Mouse (Mus musculus) spleen, adult 12 weeks (tissue): ENCODE results near the gene Ppm1n.
A peak's percentile ranks its signal among the peaks of the same experiment; 100 is the strongest.

Experiments
- DNase-seq: peaks from one replicate; pipeline ENCODE4 v3.0.0; 2022; ENCODE audit warnings: low spot score

Gene Ppm1n

GRCm38 (mm10) chr7:19307739-19308453 lies 28.0 kb upstream of the Ppm1n start:
- no peak for DNase-seq

GRCm38 (mm10) chr7:19306819-19307738 lies 27.2 kb upstream of the Ppm1n start:
- no peak for DNase-seq

GRCm38 (mm10) chr7:19305796-19306765 lies 26.2 kb upstream of the Ppm1n start:
- DNase-seq = no peak

DNA sequence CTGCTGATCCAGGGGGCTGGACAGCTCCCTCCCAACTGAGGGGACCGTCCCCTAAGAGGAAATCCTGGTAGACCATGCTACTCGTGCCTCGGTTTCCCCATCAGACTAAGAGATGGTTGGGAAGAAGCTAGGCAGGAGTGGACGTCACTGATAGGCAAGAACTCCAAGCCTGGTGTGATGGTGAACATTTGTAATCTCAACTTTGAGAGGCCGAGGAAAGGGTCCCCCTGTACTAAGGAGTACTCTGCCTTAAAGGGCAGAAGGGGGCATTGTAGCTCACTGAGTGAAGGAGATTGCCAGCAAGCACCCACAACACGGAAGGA lies 25.5 kb upstream of the Ppm1n start:
- DNase-seq = no peak

GRCm38 (mm10) chr7:19304501-19305412 lies 24.9 kb upstream of the Ppm1n start:
- no peak for DNase-seq

GRCm38 (mm10) chr7:19303770-19304169 lies 23.9 kb upstream of the Ppm1n start:
- DNase-seq = peak; percentile 65

- no peak for DNase-seq
These were observed 23.1 kb upstream of the Ppm1n start for GRCm38 (mm10) chr7:19303046-19303305.

DNA sequence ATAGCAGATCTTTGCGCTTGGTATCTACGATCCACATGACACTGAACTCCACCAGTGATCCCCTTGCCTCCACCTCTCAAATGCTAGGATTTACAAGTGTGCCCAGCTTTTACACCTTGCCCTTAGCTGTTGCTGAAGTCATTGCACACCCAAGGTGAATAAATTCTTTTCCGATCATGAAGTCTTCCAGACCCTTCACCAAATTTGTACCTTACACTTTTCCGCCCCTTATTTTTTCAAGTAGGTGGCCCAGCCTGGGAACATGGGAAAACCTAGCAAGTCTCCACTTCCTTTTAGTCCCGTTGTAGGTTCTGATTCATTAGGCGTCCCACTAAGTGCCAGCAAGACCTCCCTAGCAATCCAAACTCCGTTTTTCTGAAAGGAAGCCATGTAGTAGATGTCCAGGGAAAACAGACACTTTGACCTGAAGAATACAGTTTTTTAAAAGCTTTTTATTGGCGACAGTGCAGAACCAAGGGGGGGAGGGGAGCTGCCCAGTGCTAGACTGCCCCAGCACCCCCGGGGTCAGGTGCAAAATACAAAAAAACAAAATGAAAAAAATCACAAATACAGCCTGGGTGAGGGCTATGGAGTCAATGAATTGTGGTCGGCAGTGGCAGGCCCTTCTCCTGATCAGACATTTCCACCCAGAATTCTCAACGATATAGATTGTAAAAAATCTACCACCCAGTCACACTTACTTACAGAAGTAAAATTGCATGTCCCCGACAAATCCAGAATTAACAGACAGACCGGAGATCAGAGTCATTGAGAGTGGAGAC lies 22.6 kb upstream of the Ppm1n start:
- no peak for DNase-seq

- DNase-seq = no peak
These were observed 21.8 kb upstream of the Ppm1n start for GRCm38 (mm10) chr7:19301461-19302263.

- DNase-seq = peak; percentile 58
These were observed 20.9 kb upstream of the Ppm1n start for GRCm38 (mm10) chr7:19300501-19301421.

GRCm38 (mm10) chr7:19299194-19299593 lies 19.3 kb upstream of the Ppm1n start:
- no peak for DNase-seq

DNA sequence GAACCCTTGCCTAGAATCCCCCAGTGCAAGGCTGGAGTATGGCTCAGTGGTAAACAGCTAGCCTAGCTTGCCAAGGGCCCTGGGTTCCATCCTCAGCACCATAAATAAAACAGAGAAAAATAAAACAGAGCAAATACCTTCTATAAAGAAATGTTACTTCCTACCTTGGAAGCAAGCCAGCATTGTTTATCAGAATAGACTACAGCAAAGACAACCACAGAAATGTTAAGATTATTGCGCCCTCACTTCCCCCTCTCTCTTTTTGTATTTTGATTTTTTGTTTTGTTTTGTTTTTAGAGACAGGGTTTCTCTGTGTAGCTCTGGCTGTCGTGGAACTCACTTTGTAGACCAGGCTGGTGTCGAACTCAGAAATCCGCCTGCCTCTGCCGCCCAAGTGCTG lies 17.9 kb upstream of the Ppm1n start:
- no peak for DNase-seq

DNA sequence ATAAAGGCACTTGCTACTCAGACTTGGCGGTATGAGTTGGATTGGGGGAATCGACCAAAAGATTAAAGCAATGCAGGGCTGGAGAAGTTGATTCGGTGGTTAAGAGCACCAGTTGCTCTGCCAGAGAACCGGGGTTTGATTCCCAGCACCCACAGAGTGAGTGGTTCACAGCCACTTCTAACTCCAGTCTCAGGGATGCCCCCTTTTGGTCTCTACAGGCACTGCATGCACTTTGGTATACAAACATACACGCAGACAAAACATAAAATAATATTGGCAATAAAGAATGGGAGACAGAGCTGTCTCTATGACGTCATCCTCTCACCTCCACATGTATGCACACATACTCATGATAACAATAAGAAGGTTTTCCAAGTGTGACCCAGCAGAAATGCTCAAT lies 17.2 kb upstream of the Ppm1n start:
- no peak for DNase-seq

- peak; percentile 83 for DNase-seq
These were observed 15.8 kb upstream of the Ppm1n start for GRCm38 (mm10) chr7:19295503-19296185.

DNA sequence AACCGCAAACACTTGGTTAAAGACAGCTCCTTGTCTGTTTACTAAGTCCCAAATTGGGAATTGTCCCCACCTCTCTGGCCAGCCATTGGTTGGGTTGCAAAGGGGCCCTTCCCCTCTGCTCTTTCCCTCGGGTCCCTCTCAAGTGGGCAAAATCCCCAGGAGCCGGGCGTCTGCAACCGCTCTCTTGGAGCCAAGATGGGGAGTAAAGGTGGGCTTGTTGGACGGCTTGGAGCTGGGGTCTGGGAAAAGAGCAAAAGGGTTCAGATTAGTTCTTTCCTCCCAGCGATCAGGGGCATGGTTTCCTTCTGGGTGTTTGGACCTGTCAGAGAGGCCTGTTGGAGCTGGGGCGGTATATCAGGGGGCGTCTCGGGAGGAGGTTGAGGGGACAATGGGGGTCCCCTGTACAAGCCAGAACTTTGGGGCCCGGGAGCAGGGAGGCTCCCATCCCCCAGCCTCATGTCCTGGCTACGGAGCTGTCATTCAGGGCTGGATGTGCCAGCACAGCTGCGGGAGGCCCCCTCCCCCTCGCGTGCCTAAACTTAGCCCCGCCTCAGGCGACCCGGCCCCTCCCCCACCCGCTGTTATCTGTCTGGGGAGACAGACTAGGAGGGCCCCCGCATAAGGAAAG lies 11.2 kb upstream of the Ppm1n start:
- DNase-seq = no peak

DNA sequence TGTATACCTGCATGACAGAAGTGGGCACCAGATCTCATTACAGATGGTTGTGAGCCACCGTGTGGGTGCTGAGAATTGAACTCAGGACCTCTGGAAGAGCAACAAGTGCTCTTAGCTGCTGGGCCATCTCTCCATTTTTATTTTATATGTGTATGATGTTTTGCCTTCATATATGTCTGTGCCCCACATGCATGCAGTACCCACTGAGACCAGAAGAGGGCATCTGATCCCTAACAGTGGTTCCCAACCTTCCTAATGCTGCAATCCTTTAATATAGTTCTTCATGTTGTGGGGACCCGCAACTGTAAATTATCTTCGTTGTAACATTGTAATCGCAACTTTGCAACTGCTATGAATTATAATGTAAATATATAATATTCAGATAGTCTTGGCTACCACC lies 4.9 kb upstream of the Ppm1n start:
- no peak for DNase-seq

GRCm38 (mm10) chr7:19283406-19283804 lies 3.5 kb upstream of the Ppm1n start:
- no peak for DNase-seq
